Mouse (Mus musculus) layer of hippocampus, adult 11-12 months (tissue): ENCODE results near the gene Phf14.

Experiments used
- DNase-seq: peaks from one replicate; pipeline ENCODE4 v3.0.0; 2022; ENCODE audit warnings: low spot score

Gene Phf14

DNA sequence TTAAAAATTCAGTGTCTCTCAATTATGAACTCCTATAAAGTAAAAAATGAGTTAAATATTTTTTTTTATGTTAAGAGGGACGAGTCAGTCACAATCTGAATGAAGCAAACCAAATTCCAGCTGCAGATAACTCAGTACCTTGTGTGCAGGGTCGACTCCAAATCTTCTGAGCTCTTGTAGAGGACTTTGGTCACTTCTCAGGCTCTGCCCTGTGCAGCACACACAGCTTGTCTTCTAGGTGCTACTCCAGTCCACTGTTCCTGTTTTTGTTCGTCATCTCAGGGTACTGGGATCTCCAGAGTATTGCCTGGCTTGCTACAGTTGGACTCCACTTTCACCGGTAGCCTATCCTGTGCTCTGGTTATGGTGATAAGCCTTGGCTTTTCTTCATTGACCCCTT, 113.1 kb downstream of the Phf14 start:
- DNase-seq = no peak

DNA sequence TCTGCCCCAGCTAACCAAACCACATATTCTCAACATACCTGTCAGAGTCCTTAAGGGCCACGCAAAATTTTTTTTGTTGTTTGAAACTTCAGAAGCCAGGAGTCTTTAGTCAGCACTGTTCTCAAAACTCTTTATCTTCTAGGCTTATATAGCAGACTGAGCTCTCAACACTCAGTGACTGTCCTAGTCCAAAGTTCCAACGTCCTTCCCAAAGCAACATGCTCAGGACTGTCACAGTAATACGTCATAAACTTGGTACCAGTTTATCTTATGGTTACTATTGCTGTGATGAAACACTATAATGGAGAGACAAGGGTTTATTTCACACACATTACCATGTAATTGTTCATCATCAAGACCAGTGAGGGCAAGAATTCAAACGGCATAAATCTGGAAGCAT, 113.9 kb downstream of the Phf14 start:
- DNase-seq = no peak

DNA sequence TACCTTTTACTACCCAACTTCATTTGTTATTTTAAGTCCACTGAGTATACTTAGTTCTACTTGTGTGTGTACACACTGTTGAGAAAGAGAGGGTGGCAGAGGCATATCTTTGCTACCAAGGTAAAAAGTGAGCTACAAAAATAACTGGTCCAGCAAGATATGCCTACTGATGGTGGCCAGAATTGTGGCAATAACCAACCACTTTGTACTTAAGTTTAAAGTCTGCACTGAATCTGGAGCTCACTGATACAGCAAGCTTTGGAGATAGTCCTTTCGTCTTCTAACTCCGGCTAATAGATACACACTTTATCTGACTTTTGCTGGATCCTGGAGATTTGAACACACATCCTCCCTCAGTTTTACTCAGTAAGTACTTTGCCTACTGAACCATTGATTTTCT, 115.8 kb downstream of the Phf14 start:
- DNase-seq = no peak

GRCm38 (mm10) chr6:12026804-12027537, 119.4 kb downstream of the Phf14 start:
- DNase-seq = no peak

- DNase-seq = no peak
Observed at GRCm38 (mm10) chr6:12034561-12034960, 127.0 kb downstream of the Phf14 start.

- DNase-seq = no peak
Observed at GRCm38 (mm10) chr6:12038268-12038667, 130.7 kb downstream of the Phf14 start.

- DNase-seq = no peak
Observed at GRCm38 (mm10) chr6:12052884-12053283, 145.3 kb downstream of the Phf14 start.

GRCm38 (mm10) chr6:12054149-12054548, 146.5 kb downstream of the Phf14 start:
- no peak for DNase-seq

GRCm38 (mm10) chr6:12058717-12059116, 151.1 kb downstream of the Phf14 start:
- DNase-seq = no peak

DNA sequence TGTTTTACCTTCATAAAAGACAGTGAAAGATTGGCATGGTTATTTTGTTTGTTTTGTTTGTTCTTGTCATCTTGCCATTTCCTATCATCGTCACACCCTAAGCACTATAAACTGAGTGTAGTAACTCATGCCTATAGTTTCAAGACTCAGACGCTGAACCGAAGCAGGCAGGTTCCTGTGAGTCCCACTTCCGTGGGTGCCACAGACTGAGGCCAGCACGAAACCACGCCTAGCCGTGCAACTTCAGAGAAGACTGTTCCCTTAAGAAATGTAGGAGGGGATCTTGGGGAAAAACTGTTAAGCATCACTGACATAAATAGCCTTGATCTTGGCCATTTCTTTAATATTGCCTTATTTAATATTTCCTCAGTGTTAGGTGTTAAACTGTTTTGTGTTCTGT, 152.4 kb downstream of the Phf14 start:
- no peak for DNase-seq

GRCm38 (mm10) chr6:12060452-12061140, 153.0 kb downstream of the Phf14 start:
- DNase-seq = no peak

DNA sequence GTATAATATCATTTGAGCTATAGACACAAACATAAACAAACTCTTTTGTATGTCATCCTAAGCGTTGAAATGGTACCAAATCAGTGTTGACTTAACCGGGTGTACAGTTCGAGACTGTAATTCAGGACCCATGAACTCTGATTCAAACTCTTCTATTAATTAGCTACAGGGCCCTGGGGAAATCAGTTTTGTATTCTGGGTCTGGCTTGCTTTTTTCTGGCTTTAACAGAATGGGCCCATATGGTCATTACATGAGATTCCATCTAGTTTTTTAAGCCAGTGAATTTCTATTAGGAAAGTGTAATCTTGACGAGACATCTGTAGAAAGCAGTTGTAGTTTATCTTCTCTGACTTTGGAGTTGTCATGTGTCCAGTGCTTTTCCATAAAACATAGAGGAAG, 160.3 kb downstream of the Phf14 start:
- DNase-seq = no peak

DNA sequence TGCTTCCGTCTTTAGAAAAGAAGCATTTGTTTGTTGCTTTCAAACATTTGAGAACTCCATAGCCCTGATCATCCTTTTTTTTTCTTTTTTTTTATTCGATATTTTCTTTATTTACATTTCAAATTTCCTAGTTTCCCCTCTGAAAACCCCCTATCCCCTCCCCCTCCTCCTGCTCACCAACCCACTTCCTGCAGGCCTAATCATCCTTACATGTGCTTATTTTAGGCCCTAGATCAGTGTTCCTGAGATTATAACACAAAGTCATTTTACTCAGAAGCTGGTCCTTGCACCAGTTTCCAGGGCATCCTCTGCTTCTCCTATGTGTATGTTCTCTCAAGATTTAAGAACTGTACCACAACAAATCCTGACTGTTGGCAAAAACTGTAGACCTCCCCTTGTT, 161.7 kb downstream of the Phf14 start:
- no peak for DNase-seq

DNA sequence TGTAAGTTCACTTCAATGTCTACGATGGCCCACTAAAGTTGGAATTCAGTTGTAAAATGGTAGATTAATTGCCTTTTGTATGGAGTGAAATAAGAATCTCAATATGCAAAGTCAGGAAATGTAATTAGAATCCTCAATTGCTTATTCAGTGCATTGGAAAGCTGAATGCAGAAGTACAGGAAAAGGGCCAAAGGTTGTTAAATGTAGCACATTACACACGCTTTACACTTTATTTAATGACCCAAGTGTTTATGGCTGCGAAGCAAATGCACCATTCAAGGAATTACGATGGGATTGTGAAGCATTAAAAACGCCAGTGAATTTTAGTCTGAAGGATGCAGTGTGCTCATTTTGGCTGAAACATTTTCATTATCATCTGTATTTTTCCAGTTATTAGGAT, 167.0 kb downstream of the Phf14 start:
- no peak for DNase-seq

DNA sequence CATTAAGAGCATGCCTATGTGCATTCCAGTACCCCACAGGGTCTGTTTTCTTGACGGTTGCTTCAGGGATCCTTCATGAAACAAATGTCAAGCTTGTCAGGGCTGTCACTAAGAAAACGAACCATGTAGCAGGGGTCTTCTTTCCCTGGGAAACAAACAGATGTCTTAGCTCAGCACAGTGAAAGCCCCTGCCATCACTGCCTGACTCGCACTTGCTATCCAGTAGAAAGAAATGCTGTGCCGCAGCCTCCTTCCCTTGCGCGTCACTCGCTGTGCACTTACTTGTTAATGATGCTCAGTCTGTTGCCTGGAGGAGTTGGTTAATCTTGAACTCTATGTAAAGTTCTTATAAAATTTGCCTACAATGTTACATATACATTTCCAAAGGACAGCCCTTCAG, 169.7 kb downstream of the Phf14 start:
- DNase-seq = no peak

DNA sequence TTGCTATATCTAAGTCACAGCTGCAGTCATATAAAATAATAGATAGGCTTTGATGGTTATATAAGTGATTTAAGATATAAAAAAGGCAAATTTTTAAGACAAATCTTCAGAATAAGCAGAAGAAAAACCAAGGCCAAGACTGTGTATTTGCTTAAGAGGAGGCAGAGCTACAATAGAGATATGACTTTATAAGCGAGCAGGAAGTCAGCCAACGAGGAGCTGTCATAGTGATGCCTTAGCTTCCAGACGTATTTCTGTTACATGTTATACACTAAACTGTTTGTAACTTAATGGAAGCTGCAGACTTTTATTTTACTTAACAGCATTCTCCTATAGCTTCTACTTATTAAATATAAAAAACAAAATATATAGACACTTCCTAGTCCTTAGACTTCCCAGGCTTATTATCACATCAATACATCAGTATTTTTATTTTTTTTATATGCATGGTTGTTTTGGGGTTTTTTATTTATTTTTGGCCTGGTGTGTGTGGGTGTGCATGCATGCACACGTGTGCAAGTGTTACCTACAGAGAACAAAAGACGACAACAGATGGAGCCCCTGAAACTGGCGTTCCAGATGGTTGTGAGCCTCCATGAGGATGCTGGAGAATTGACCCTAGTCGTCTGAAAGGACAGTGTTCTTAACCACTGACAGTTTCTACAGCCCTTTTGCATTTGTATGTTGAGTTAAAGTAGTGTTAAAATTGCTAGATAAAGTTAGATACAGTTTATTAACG, 170.4 kb downstream of the Phf14 start:
- no peak for DNase-seq

DNA sequence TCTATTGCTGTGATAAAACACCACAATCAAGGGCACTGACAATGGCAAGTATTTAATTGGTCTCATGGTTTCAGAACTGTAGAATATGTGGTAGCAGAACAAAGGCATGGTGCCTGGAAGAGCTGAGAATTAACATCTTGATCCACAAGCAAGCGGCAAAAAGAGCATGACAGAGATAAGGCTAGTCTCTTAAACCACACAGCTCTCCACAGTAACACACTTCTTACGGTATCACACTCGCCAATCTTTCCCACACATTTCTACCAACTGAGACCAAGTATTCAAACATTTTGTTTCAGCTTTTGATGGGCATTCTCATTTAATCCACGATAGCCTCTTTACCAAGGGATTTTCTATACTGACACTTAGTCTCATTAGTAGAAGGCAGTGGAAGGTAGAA, 171.7 kb downstream of the Phf14 start:
- DNase-seq = no peak

- DNase-seq = no peak
Observed at GRCm38 (mm10) chr6:12080423-12080822, 172.8 kb downstream of the Phf14 start.

DNA sequence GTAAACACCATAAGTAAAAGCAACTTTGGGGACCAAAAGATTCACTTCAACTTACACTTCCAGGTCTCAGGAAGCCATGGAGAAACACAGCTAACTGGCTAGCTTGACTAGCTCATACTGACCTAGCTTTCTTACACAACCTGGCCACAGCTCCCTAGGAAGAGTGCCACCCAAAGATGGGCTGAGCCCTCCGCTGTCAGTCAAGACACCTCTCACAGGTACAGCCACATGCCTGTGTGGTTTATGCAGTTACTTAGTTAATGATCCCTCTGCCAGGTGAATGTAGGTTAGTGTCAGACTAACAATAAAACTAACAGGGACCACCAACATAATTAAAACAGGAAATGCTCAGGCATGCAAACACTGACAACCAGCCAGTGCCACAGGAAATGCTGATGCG, 174.1 kb downstream of the Phf14 start:
- DNase-seq = no peak

DNA sequence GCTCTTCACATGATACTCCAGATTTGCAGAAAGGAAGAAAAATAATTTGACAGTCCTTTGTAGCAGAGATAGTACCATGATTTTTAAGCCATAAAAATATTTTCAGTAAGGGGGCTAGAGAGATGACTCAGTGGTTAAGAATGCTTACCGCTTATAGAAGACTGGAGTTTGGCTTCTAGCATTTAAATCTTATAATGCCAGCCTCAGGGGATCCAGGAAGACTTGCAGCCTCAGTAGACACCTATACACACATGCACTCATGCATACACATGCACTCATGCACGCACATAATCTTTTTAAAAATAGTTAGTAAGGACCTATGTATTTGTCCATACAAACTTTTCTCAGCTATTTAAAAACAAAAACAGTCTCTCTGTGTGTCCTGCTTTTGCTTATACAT, 174.5 kb downstream of the Phf14 start:
- no peak for DNase-seq

DNA sequence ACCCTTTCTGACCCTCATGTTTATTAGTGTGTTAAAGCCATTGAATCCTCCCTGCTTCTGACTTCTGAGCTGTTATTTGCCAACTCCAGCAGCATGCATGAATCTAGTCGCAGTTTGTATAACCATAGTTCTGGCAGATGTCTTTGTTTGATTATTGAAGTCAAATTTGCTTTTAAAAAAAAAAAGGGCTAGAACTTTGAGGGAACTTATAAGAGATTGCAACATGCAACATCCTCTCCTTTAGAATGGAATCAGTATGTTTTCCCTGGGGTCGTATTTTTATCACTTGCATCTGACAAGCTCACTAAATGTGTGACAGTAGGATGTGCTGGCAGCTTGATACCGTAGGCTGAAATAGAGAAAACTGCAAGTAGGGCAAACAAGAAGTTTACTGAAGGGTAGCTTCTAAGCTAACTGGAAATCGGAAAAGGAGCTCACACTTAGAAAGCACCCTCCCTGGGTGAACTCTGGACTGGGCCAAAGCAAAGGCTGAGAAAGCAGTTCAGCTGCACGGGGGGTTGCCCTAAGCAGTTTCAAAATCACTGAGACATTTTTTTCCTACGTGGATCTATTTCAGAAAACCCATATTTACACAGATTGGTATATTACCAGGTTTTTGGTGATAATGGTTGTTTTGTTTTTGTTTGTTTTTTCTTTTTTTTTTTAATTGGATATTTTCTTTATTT, 175.1 kb downstream of the Phf14 start:
- DNase-seq = no peak

- no peak for DNase-seq
Observed at GRCm38 (mm10) chr6:12084721-12085120, 177.1 kb downstream of the Phf14 start.
